Mouse (Mus musculus) spleen, postnatal 10 days (tissue): ENCODE results near the gene Atp5h.

Source experiments
- DNase-seq, 2 experiments: peaks; one replicate each; pipeline ENCODE4 v3.0.0; 2021 to 2022; ENCODE audit warnings: low spot score in 2 of 2

Gene Atp5h

GRCm38 (mm10) chr11:115437571-115438122 is 17.9 kb upstream of the Atp5h start:
- DNase-seq, result no peak

DNA sequence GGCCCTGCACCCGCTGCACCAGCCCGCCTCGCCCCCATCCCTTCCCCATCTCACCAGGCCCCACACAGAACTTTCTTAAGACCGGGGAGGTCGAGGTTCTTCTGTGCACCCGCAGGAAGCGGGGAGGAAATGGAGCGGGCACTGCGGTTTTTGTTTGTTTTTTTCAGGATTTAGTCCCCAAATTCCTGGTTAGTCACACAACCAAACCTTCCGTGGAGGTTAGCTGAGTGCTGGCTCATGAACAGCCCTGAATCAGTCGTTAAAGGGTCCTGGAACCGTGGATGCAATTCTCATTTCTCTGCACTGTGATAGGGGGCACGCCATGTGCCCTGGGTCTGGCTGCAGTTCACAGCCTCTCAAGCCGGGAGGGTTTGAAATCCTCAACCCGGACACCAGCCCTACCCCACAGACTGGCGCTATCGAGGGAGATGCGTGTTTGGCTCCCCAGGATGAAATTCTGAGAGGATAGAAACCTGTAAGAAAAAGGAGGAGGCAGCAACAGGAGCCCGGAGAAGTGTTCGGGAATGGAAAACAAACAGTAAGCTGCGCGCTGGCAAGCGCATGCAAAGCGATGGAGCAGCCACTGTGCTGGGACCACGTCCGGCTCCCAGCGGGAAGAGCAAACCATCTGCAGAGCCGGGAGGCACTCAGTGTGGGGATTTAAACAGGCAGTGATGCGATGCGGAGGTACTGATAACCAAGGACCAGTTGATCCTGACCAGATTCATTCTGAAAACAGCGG is 16.0 kb upstream of the Atp5h start:
- no peak for DNase-seq

- DNase-seq, result no peak
Measured at GRCm38 (mm10) chr11:115433342-115433741, 13.6 kb upstream of the Atp5h start.

- DNase-seq, result no peak
Measured at GRCm38 (mm10) chr11:115432814-115433213, 13.1 kb upstream of the Atp5h start.

GRCm38 (mm10) chr11:115430561-115430960 is 10.8 kb upstream of the Atp5h start:
- DNase-seq, result no peak

DNA sequence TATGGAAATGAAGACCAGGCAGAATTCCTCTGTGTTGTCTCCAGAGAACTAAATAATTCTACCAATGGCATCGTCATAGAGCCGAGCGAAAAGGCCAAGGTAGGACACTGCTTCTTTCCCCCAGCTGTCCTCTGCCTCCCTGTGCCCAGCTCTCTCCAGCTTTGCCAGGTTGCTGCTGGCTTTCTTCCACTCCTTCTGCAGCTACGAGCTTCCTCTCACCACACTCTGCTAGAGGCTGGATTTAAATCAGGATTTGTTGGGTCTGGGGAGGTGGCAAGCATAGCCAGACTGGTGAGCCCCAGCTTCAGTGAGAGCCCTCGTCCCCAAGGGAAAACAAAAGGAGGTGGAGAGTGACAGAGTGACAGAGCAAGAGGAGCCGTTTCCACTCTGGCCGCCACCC is 9.5 kb upstream of the Atp5h start:
- no peak for DNase-seq

DNA sequence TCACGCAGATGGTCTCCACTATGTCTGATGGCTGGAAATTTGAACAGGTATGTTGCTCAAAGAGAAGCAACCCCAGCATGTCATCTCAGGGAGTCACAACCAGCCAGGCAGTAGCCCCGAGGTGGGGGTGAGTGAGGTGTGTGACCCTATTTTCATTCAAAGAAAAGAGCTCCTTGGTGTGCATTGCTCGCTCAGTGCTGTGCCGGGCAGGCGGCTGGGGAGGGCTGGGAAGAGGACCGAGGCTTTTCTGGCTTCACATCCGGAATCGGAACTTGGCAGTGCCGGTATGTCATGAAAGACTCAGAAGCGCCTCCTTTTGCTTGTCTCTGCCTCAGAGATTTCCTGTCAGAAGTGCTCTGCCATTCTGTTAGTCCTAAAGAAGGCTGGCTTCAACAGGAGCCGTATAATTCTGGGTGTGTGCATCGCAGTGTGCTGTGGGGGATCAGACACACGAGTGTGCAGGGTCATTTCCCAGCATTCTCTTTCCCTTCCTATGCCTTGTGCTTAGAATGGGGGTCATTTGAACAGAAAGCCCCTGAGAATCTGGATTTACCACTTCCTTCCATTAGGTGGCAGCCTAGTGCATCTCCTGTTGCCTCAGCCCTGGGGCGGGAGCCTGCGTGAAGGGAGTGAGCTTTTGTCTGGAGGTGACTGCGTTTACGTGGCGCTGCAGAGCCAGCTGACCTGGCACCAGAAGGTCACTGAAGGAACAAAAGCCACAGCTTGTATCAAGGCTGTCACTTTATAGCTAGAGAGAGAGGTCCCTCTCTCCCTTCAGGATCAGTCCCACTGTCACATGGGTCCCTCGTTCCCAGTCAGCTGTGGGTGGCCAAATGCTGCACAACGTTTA is 7.9 kb upstream of the Atp5h start:
- DNase-seq, result peak in 1 of 2 experiments; percentile 70

DNA sequence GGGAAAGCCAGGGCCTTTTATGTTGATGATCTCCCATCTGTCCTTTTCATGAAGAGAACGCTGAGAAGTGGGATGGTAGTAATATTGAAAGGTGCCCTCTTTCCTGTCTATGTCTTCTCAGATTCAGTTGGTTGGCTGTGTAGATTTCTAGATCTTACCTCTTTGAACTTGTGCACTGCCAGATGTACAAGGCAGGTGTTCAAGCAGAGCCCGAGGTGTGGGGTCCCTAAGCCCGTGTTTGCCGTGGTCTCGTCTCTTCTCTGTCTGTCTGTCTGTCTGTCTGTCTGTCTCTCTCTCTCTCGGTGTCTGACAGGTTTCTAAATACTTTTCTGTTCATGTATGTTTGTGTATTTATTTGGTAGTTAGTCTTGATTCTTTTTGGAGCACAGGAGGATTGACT is 5.9 kb upstream of the Atp5h start:
- DNase-seq, result no peak

- no peak for DNase-seq
Measured at GRCm38 (mm10) chr11:115424666-115425065, 4.9 kb upstream of the Atp5h start.

GRCm38 (mm10) chr11:115423091-115423490 is 3.3 kb upstream of the Atp5h start:
- no peak for DNase-seq

DNA sequence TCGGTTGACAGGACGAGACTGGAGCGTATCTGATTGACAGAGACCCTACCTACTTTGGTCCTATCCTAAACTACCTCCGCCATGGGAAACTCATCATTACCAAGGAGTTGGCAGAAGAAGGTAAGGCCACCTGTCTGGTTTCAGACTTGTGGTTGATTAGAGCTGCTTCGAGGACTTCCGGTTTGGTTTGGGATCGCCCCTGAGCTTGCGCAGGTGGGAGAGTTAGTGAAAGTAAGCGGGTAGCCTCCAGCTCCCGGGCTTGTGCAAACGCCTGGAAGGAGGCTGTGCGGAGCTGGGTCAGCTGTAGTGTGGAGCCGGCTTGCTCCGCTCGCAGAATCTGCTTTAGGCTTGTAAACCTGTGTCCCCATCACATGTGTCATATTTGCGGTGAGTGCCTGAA is 2.2 kb upstream of the Atp5h start:
- DNase-seq, result no peak

DNA sequence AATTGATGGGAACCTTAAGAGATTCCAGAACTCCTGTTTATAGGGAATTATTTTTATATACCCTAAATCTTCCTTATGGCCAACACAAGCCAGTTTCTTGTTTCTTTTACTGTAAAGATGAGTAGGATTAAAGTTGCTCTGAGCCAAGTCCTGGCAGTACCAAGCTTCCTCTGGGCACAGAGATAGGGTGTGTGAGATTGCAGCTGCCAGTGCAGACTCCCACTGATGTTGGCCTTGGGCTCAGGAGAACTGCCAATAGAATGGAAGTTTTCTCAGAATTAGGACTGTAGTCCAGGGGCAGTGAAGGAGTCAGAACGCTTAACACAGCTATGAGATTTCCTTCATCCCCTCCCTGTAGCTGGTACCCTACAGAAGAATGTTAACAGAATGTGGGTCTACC is 1.6 kb upstream of the Atp5h start:
- no peak for DNase-seq

GRCm38 (mm10) chr11:115420336-115421190 is 801 bp upstream of the Atp5h start:
- peak; percentile 67 to 71 for DNase-seq

DNA sequence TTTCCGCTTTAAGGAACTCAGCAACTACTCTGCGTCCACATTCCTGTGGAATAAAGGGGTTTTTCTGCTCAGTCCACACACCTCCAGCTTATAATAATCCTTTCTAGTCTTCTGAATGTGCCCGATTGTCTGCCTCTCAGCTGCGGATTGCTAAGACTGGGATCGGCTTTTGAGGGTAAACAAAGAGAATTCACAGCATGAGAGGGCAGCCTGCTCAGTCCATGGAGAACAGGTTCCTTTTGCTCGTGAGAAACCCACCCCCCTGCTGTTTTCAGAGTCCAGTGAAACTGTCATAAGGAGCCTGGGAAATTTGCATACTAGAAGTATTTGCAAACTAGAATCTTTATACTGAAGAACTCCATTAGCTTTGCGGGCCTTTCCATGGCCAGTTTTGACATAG is 10.2 kb downstream of the Atp5h start:
- DNase-seq, result no peak

DNA sequence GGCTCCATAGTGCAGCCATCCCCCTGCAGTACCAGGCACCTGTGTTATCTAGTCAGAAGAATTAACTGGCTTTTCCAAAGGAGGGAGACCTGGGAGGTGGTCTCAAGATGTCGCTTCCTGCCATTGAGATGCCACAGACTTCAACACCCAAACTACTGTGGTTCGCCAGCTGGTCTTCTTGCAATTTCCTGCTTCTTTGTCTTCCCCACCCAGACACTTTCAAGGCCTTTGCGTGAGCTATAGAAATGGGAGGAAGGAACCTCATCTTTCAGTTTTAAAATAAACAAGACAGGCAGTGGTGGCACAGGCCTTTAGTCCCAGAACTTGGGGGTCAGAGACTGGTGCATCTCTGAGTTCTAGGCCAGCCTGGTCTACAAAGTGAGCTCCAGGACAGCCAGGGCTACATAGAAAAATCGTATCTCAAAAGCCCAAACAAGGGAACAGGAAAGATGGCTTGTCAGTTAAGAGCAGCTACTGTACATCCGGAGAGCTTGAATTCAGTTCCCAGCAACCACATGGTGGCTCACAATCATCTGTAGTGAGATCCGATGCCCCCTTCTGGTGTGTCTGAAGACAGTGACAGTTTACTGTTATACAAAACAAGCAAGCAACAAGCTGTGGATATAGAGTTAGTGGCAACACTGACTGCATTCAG is 11.4 kb downstream of the Atp5h start:
- DNase-seq, result no peak

- no peak for DNase-seq
Measured at GRCm38 (mm10) chr11:115406858-115407401, 12.8 kb downstream of the Atp5h start.

DNA sequence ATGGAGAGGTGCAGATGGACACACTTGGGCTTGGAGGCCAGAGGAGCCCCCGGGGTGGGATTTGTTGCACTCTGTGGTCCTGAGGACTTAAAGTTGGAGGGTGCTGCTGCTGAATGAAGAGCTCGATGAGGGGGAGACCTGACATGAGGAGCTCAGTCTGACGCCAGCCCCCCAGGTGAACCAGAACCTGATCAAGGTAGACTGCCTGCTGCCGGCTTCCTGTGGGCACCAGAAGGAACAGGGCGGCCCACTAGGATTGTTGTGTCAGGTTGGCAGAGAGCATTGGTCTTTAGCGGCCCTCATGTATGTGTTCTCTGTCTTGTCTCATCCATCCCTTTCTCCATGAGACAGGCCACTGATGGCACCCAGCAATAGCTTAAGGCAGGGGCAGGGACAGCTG is 14.0 kb downstream of the Atp5h start:
- no peak for DNase-seq

DNA sequence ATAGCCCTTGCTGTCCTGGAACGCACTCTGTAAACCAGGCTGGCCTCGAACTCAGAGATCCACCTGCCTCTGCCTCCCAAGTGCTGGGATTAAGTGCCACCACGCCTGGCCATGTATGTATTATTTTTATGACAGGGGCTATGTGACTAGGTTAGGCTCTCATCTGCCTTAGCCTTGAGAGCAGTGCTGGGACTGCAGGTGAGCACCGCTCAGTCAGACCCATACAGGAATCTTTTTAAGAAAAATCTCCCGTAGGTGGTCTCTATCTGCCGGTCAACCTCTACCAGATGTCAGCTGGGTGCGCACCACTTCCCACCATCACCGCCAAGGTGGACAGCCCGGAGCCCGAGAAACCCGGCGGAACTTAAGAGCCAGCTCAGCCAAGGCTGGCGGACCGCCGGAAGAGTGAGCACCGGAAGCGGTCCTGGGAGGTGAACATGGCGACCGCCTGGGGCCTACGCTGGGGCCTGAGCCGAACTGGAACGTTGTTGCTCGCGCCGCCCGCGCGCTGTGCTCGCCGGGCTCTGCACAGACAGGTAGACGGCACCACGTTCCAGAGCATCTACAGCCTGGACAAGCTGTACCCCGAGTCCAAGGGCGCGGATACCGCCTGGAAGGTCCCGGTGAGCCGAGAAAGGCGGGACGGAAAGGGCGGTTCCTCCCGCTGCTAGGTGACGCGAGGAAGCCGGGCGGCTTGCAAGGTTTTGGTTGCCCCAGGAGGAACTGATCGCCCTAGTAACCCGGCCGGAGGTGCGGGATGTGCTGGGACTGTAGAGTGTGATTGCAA is 16.2 kb downstream of the Atp5h start, which contains the start of gene Mrpl58:
Gene Mrpl58, plus strand, starts transcription at position 415 of the 787 bp plus-strand sequence.
- DNase-seq, result peak; percentile 86 to 87

GRCm38 (mm10) chr11:115400630-115401391 is 19.0 kb downstream of the Atp5h start:
- DNase-seq, result no peak
